Mouse (Mus musculus) common myeloid progenitor, adult 5-6 weeks (primary cell): ENCODE measurements around the gene Ano1. TPM values are rescaled to one million over a fixed set of nuclear protein-coding genes. Genes with fewer than 3 reads are reported as not detected.

Experiments used
- ATAC-seq: replicated peaks from 2 replicates; pipeline ENCODE4 v1.8.0; 2016; ENCODE audit warnings: low read depth, mild to moderate bottlenecking, moderate TSS enrichment, inconsistent platforms; ENCODE audit not compliant: poor library complexity, severe bottlenecking
- total RNA-seq: library from RNA; stranded (forward); fragments of 200-1000, 187-1606 nt; gene quantifications from 2 replicates; pipeline ENCODE4 v1.2.3, GENCODE M21; 2017

Ano1 gene
- total RNA-seq, 1 experiment from 2014 or later = not detected

DNA sequence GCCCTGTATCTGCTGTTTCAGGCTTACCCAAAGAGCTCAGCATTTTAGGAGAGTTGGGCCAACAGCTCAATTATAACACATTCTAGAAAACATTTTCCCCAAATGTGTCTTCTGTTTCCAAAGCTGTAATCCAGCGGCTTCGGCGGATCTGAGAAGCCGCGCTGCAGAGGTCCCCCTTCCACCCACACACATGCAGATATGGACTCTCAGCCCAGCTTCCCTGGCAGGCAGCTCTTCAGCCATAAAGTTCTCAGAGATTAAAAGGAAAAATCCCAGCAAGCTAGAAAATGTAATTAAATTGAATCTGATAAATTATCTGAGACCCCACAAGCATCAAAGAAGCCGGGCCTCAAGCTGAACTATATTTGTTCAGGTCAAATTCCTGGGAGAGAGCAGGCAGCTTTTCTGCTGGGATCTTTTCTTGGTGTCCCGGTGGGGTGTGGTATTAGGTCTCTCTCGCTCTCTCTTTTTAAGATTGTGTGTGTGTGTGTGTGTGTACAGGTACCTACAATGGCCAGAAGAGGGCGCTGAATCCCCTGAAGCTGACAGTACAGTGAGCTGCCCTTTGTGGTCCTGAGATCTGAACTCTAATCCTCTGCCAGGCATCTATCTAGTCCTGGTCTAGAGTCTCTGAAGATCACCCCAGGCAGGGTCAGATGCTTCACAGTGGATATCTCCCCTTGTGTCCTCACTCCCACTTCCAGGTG, 95.4 kb downstream of the Ano1 start:
- no peak for ATAC-seq

DNA sequence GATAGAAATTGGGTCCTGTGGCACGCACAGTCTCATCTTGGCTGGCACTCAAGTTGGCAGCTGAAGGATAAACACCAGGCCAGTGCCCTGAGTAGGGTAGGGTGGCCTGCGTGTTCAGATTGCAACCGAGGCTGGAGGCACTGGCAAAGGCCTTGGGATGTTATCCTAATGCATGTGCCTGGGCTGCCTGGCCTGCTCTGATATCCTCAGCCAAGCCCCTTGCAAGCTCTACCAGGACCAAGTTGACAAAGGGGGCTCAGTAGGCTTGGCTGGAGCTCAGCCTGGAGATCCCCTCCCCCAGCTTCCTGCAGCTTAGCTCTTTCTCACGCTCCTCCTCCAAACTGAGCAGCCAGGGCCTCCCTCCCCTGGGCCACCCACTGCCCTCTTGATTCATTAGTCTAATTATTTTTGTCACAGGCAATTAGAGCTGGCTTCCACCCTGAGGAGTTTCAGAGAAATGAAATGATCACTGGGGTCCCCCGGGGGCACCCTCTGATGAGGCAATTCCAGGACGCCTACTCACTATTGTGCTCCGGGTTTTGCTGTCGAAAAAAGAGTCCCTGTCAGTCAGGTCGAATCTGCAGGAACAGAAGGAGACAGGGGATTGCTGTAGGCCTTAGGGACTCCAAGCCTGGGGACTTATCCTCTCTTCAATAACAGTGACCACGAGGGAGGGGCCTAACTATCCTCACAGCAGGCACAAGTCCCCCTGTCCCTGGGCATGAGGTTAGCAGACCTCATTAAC, 97.9 kb downstream of the Ano1 start:
- no peak for ATAC-seq

DNA sequence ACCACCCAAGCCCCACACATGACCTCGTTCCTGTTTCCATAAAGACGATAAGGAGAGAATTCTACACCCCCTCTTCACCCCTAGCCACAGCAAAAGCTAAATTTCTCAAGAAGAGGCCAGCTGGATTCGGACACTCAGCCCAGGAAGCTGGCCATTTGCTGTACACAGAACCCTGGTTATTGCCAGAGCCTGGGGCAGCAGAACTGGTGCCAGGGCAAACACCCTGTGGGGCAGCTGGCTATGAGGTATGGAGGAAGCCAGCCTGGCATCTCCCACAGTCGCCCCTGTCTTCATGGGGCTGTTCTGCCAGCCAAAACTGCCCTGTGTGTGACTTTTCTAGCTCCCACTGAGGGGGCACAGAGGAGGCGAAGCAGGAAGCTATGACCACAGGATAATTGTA, 104.2 kb downstream of the Ano1 start:
- ATAC-seq = 0 out of 2 replicates have a peak, but pooled peaks have one; percentile 21

DNA sequence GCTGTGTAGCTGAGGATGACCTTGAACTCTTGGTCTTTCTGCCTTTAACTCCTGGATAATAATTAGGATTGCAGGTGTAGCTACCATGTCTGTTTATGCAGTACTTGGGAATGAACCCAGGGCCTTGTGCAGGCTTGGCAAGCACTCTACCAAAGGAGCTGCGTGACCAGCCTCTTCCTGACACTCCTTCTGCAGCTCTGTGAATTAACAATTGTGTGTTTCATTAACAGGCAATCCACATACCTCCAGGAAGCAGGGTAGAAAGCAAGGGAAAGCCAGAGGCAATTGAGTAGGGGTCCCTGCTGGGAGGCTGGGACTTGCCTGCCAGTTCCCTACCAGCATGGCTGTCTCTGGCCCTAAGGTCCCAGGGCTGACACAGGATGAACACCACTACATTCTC, 111.0 kb downstream of the Ano1 start:
- no peak for ATAC-seq

DNA sequence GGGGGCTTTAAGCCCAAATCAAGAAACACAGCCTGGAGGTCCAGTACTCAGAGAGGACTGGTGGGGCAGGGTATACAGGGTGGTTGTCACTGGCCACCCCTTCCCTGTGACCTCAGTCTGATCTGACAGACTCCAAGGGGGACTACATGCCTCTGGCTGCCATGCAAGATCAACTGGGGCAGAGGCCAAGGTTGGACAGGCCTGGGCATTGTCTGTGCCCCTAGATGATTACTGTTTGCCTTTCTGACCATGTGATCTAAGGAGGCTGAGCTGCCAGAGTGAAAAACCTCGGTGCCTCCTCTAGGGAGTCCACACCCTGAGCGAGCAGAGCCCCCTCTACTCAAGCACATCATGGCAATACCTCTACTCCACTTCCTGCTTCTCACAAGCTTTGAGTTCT, 115.8 kb downstream of the Ano1 start:
- ATAC-seq = no peak

DNA sequence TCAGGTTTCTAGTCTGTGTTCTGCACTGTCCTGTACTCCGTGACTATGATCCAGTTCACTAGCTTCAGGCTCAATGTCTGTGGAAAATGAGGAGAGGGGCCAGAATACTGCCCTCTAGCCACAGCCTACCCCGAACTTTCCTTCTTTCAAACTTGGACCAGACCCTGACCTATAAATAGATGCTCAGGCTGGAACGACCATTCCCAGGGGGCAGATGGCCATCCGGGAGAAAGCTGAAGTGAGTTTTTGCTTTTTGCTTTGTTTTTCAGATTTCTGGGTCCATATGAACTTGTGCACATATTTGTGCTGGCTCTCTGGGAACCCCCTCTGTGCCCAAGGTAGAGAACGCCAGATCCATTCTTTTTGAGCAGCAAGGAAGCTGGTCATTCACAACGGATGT, 116.9 kb downstream of the Ano1 start:
- no peak for ATAC-seq

DNA sequence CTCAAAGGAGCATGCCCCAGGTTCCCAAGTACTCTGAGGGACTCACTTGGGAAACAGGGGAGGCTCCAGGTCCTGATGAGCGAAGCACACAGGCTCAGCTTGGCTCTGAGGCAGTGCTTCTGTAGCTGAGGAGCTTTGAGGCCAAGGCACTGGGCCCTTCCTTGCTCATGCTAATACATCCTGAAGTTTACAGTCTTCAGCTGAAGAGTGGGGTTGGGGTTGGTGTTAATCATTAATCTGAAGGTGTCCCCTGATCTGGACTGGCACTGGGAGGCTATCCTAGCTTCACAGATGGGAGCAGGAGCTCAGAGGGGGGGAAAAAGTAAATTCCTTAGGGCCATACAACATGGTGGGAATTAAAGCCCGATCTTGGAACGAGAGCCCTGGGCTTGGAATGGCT, 117.3 kb downstream of the Ano1 start:
- no peak for ATAC-seq

DNA sequence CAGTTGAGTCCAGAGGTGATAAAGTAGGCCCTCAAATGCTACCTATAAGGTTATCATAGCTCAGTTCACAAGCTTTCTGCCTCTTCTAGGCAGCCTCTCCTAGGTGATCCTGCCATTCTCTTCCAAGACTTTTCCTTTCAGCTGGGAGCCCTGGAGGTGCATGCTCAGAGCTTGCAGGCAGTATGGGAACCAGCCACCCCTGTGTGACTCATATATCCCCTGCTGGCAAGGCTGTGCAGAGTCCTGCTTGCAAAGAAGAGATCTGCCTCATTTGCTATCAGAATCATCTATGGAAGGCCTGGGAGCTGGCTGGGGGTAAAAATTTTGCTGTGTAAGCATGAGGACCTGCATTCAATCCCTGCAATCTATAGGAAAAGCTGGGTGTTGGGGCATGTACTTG, 119.5 kb downstream of the Ano1 start:
- ATAC-seq = no peak

DNA sequence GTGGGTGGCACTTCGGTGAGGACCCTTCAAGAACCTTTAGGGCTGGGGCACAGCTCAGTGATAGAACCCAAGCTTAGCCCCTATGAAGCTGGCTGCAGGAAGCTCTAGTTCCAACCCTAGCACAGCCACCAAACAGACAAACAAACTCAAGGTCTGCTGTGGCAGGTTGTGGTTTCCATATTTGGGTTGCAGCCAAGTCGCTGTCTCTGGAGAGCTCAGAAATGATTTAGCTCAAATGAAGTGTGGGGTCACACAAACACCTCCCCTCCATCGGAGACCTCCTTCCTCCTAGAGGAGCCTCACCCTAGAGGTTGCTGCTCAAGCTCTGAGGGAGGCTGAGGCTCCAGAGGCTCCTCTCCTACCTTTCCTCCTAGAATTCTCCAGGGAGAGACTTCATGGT, 121.2 kb downstream of the Ano1 start:
- ATAC-seq = peak; percentile 57

DNA sequence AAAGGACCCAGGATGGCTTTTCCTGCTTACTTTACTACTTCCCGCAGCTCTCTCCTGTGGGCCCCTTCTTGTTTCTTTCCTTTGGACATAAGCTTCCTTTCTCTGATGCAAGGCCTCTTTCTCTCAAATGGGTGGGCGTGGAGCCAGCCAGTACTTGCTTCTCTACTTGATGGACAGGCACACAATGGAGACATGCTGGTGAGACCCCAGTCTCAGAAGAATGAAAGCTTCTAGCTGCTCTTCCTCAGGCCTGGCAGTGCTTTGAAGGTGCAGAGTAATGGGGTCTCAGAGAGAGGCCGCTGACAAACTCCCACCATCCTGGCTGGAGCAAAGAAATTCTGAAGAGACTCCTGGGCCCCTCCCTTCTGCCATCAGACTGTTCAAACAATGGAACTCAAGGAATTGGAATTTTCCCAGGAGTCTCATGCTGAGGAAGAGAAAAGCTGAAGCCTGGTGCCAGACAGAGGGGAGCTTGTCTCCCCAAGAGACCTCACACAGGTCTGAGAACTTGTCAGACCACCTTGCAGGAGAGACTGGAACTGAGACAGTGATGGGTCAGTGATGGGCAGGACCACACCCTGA, 123.3 kb downstream of the Ano1 start:
- ATAC-seq = no peak

DNA sequence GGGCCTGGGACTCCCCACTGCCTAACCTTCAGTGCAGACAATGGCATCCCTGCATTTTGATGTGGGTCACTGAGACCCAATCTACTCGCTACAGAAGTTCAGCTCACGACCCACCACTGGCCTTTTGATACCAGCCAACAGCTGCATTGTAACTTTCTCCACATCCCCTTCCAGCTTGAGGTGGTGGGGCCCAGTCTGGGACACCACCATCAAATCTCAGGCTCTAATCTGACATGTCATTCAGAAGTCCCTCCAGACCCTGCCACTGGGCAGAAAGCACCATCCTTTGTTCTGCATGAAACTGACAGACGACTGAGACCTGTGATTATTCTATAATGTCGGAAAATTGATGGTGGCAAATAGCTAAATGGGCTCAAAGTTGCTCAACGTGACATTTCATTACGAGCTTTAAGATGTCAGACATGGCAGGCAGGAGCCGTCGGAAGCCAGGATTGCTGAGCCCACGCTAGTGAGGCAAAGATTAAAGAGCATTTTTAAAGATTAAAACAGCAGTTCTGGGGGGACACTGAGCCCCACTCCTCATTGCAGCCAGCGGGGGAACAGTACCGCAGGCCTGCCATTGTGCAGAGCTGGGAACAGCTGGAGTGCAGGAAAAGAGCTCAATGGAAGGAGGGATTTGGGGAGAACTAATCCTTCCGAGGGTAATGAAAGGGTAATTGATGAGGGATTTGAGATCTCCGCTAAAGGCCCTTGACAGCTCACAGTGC, 124.0 kb downstream of the Ano1 start:
- no peak for ATAC-seq

DNA sequence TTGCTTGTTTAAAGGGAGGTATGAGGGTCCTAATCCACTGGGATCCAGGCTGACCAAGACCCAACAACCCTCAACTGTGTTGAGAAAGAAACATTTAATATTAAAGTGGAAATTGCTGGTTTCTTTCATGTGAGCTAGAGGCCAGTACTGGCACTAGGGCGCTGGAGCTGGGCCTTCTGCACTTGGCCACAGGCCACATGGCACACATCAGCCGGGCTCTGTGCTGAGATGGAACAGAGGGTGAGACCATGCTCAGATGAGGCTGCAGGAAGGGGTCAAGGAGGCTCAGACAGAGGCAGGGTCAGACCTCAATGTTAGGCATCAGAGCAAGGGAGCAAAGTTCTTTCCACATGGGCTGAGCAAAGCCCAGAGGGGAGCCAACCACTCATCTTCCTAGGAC, 125.7 kb downstream of the Ano1 start:
- no peak for ATAC-seq

DNA sequence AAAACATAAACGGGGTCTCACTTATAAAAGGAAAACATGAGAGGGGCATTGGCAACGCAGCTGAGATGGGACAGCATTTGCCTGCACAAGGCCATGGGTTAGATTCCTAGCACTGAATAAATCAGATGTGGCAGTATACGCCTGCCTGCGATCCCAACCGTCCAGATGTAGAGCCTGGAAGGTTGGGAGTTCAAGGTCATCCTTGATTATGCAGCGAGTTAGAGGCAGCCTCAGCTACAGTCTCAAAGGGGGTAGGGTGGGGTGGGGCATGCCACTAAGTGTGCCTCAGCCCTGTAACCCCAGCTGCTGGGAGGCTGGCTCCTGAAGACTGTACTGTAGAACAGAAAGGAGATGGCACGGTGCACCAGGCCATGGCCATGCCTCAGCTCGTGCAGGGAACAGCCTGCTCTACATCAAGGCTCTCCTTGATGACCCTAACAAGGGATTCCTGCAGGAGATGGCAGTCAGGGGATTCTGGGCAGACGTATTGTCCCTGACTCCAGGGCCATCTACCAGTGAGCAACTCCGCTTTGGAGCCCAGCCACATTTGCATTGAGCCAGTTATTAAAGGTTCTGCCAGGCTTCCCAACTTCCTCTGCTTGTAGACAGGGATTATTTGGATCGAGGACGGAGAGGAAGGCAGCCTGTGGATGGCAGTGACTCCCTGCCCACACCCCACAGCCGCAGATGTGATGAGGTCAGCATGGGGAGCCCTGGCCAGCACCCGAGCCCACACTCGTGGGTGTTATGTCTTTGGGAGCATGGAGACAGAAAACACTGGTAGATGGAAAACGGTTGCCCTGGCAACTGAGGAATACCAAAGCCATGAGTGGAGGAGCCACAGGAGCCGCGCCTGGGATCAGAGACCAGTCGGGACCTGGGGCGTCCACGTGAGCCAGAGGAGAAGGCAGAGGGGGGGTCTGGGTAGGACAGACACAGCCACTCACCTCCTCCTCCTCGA, 130.8 kb downstream of the Ano1 start:
- no peak for ATAC-seq

DNA sequence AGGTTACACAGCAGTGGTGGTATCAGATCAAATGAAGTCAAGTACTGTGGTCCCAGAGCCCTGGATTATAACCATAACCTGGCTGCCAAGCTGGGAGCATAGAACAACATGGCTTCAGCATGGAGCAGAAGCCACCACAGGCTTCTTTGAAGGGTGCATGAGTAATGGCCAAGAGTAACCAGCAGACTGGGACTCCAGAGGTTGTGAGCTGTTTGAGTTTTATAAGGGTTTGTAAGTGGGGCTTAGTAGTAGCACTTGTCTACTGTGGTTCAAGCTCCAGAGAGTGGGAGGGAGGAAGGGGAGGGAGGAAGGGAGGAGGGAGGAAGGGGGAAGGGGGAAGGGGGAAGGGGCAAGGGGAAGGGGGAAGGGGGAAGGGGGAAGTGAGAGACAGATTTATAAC, 131.5 kb downstream of the Ano1 start:
- ATAC-seq = no peak

DNA sequence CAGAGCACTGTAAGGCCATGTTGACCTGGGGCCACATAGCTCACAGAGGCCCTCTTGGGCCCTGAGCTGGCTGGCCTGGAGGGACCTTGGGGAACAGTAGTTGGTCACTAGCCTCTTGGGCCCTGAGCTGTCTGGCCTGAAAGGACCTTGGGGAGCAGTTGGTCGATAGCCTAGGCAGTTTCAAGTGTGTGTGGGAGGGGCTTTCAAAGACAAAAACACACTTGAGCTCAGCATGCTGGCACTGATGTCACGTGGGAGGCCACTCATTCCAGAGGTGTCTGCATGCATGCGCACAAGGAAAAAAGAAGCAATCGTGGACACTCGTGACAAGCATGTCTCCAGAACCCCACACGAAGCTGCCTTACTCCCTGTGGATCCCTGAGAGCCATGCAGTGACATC, 136.4 kb downstream of the Ano1 start:
- no peak for ATAC-seq

DNA sequence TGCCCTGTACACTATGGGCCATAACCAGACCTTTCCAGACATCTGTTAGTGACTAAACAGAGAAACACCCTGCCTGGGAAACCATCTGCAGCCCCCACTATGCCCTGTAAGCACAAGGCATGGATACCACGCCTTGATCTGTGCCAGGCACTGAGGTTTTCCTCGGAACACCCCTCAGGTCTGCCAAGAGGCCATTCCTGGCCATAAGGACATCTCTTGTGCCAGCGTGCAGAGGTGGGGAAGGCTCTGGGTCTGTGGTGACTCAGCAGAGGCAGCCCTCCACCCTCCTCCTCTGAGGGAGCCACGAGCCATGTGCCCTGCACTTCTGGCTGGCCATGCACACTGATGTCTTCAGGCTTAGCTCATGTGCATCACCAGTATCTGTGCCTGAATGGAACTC, 138.9 kb downstream of the Ano1 start:
- ATAC-seq = 0 out of 2 replicates have a peak, but pooled peaks have one; percentile 17

DNA sequence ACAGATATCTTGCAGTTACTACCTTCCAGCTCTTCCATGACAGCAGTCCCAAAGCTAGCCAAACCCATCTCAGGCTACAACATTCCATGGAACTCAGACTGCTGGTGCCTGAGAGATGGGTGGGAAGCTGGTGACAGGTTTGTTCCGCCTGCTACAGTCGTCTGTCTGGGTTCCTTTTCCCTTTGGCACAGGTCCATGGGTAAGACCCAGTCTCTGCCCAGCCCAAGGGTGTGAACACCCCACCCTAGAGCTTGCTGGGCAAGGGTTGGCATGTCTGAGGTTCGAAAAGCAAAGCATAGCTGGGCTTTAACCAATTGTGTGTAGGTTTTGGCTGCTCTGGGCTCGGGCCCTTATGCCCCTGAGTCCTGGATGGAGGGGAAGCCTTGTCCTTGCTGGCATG, 139.4 kb downstream of the Ano1 start:
- ATAC-seq = no peak

DNA sequence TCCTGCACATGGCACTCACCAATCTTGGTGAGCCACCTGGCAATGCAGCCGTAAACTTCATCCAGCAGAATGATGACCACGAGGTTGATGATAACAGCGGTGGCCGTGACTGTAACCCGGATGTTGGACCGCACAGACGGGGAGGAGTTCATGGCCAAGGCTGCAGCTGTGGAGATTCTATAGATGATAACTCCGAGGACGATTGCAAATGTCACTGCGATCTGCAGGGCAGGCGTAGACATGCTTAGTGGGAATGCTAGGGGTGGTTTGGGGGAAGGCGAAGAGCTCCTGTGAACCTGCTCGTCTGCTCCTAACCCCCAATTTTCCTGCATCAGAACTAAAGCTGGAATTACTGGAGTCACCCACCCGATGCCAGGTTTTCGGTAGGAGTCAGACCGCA, 140.2 kb downstream of the Ano1 start:
- ATAC-seq = no peak

DNA sequence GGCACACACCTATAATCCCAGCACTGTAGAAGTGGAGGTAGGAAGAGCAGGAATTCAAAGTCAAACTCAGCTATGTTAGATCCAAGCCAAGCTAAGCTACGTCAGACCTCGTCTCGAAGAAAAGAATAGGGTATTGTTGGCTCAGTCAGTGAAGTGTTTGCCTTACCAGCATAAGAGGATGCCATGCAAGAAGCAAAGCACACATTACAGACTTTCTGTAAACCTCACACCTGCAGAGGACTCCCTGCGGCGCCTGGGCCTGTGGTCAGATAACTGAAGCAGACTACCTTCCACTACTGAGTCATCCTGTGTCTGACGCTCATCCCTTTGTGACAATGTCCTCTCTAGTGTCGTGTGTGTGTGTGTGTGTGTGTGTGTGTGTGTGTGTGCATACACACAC, 142.2 kb downstream of the Ano1 start:
- no peak for ATAC-seq

DNA sequence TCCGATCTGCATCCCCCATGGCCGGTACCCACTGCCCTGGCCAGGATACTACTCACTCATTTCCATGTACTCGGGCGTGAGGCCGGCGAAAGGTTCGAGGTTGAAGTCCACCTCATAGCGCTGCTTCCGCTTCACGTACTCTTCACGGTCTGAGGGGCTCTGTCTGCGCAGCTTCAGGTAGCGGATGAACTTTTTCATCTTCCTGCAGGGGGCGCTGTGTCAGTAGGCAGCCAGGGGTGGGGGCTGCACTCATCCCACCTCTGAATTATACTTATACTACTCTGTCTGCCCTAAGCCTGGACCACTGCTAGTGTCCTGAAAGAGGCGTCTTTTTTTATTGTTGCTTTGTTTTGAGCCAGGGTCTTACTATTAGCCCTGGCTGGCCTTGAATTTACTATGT, 143.9 kb downstream of the Ano1 start:
- ATAC-seq = no peak
